Mouse (Mus musculus): ENCODE measurements around the gene Tpcn2. TPM values are rescaled to one million over a fixed set of nuclear protein-coding genes. Genes with fewer than 3 reads are reported as not detected.

Tpcn2 gene
- polyA plus RNA-seq, 1 experiment from 2014 or later, result 9.1 TPM

GRCm38 (mm10) chr7:145285476-145285875 is 1.7 kb upstream of the Tpcn2 start:
- Histone ChIP-seq H3K4me3 (ENCODE audit: low read length) (no peak overlapping the region), H3K27me3 (replicated peaks; ENCODE audit: control insufficient read depth, insufficient read depth, low read length) (no peaks in the 10 kb centered on the region), H3K9ac (ENCODE audit: low read depth, low read length) (no peak overlapping the region), H3K27ac (ENCODE audit: low read length) (no peak overlapping the region), H3K9me3 (ENCODE audit: control insufficient read depth, low read length) (no peaks in the 10 kb centered on the region), H3K4me2 (ENCODE audit: low read depth, low read length) (no peak overlapping the region), H3K4me1 (ENCODE audit: control insufficient read depth, insufficient read depth, low read length) (peaks cover 22% of the 10 kb centered on the region), H3K36me3 (ENCODE audit: control insufficient read depth, insufficient read depth, low read length) (no peaks in the 10 kb centered on the region)
- ATAC-seq, result no peak
- 75% methylated on average over 4 of the region's 4 CpGs for whole genome bisulfite sequencing

GRCm38 (mm10) chr7:145284293-145284692 is 482 bp upstream of the Tpcn2 start:
- ATAC-seq, result peak; percentile 19
- Histone ChIP-seq H3K9me3 (ENCODE audit: control insufficient read depth, low read length) (no peaks in the 10 kb centered on the region), H3K9ac (ENCODE audit: low read depth, low read length) (no peak overlapping the region), H3K4me2 (ENCODE audit: low read depth, low read length) (peak overlapping the region; percentile 53), H3K36me3 (ENCODE audit: control insufficient read depth, insufficient read depth, low read length) (peaks cover 7% of the 10 kb centered on the region; the same call in 1 of the 2 replicates), H3K27ac (ENCODE audit: low read length) (peak overlapping the region; percentile 70), H3K4me3 (ENCODE audit: low read length) (peak overlapping the region; percentile 54), H3K27me3 (replicated peaks; ENCODE audit: control insufficient read depth, insufficient read depth, low read length) (no peaks in the 10 kb centered on the region), H3K4me1 (ENCODE audit: control insufficient read depth, insufficient read depth, low read length) (peaks cover 22% of the 10 kb centered on the region)
- 33% methylated on average over 3 of the region's 3 CpGs for WGBS

- WGBS, result 50% methylated on average over 4 of the region's 4 CpGs
- peak overlapping the region; percentile 64 for H3K9ac ChIP-seq (ENCODE audit: low read depth, low read length)
- peak overlapping the region; percentile 53 for H3K4me2 ChIP-seq (ENCODE audit: low read depth, low read length)
- H3K36me3 ChIP-seq (ENCODE audit: control insufficient read depth, insufficient read depth, low read length), result peaks cover 7% of the 10 kb centered on the region
- peaks cover 22% of the 10 kb centered on the region for H3K4me1 ChIP-seq (ENCODE audit: control insufficient read depth, insufficient read depth, low read length)
- H3K4me3 ChIP-seq (ENCODE audit: low read length), result peak overlapping the region; percentile 54
- H3K9me3 ChIP-seq (ENCODE audit: control insufficient read depth, low read length), result no peaks in the 10 kb centered on the region
- no peaks in the 10 kb centered on the region for H3K27me3 ChIP-seq (replicated peaks; ENCODE audit: control insufficient read depth, insufficient read depth, low read length)
- no peak for ATAC-seq
- H3K27ac ChIP-seq (ENCODE audit: low read length), result no peak overlapping the region
These were observed 770 bp downstream of the Tpcn2 start for GRCm38 (mm10) chr7:145283041-145283440.

- H3K4me2 ChIP-seq (ENCODE audit: low read depth, low read length), result no peak overlapping the region
- 81% methylated on average over 4 of the region's 4 CpGs for WGBS
These were observed 2.4 kb downstream of the Tpcn2 start for GRCm38 (mm10) chr7:145281396-145281795.

GRCm38 (mm10) chr7:145275488-145275887 is 8.3 kb downstream of the Tpcn2 start:
- H3K27ac ChIP-seq (ENCODE audit: low read length), result no peak overlapping the region
- H3K36me3 ChIP-seq (ENCODE audit: control insufficient read depth, insufficient read depth, low read length), result peaks cover 27% of the 10 kb centered on the region
- H3K4me2 ChIP-seq (ENCODE audit: low read depth, low read length), result no peak overlapping the region
- WGBS, result 80% methylated on average over 3 of the region's 3 CpGs
- H3K27me3 ChIP-seq (replicated peaks; ENCODE audit: control insufficient read depth, insufficient read depth, low read length), result no peaks in the 10 kb centered on the region
- no peak for ATAC-seq
- H3K9ac ChIP-seq (ENCODE audit: low read depth, low read length), result no peak overlapping the region
- no peaks in the 10 kb centered on the region for H3K4me1 ChIP-seq (ENCODE audit: control insufficient read depth, insufficient read depth, low read length)
- H3K4me3 ChIP-seq (ENCODE audit: low read length), result no peak overlapping the region
- H3K9me3 ChIP-seq (ENCODE audit: control insufficient read depth, low read length), result no peaks in the 10 kb centered on the region

More at GRCm38 (mm10) chr7:145281396-145281795, 2.4 kb downstream of the Tpcn2 start:
- peaks cover 18% of the 10 kb centered on the region for H3K4me1 ChIP-seq (ENCODE audit: control insufficient read depth, insufficient read depth, low read length)
- no peaks in the 10 kb centered on the region for H3K9me3 ChIP-seq (ENCODE audit: control insufficient read depth, low read length)
- ATAC-seq, result no peak
- no peak overlapping the region for H3K27ac ChIP-seq (ENCODE audit: low read length)
- H3K27me3 ChIP-seq (replicated peaks; ENCODE audit: control insufficient read depth, insufficient read depth, low read length), result no peaks in the 10 kb centered on the region
- H3K9ac ChIP-seq (ENCODE audit: low read depth, low read length), result no peak overlapping the region
- no peak overlapping the region for H3K4me3 ChIP-seq (ENCODE audit: low read length)
- H3K36me3 ChIP-seq (ENCODE audit: control insufficient read depth, insufficient read depth, low read length), result peaks cover 12% of the 10 kb centered on the region

GRCm38 (mm10) chr7:145270955-145271354 is 12.9 kb downstream of the Tpcn2 start:
- peaks cover 21% of the 10 kb centered on the region for H3K36me3 ChIP-seq (ENCODE audit: control insufficient read depth, insufficient read depth, low read length)
- H3K9ac ChIP-seq (ENCODE audit: low read depth, low read length), result no peak overlapping the region
- H3K27me3 ChIP-seq (replicated peaks; ENCODE audit: control insufficient read depth, insufficient read depth, low read length), result no peaks in the 10 kb centered on the region
- ATAC-seq, result no peak
- no peaks in the 10 kb centered on the region; the same call in 1 of the 2 replicates for H3K4me1 ChIP-seq (ENCODE audit: control insufficient read depth, insufficient read depth, low read length)
- WGBS, result 94% methylated on average over 5 of the region's 5 CpGs
- H3K4me2 ChIP-seq (ENCODE audit: low read depth, low read length), result no peak overlapping the region
- no peak overlapping the region for H3K4me3 ChIP-seq (ENCODE audit: low read length)
- no peak overlapping the region for H3K27ac ChIP-seq (ENCODE audit: low read length)
- no peaks in the 10 kb centered on the region for H3K9me3 ChIP-seq (ENCODE audit: control insufficient read depth, low read length)

- H3K27me3 ChIP-seq (replicated peaks; ENCODE audit: control insufficient read depth, insufficient read depth, low read length), result no peaks in the 10 kb centered on the region
- H3K4me2 ChIP-seq (ENCODE audit: low read depth, low read length), result no peak overlapping the region
- H3K36me3 ChIP-seq (ENCODE audit: control insufficient read depth, insufficient read depth, low read length), result peaks cover 18% of the 10 kb centered on the region
- no peaks in the 10 kb centered on the region for H3K9me3 ChIP-seq (ENCODE audit: control insufficient read depth, low read length)
- ATAC-seq, result peak; percentile 90
- 60% methylated on average over 7 of the region's 7 CpGs for WGBS
- no peak overlapping the region for H3K9ac ChIP-seq (ENCODE audit: low read depth, low read length)
- no peak overlapping the region for H3K27ac ChIP-seq (ENCODE audit: low read length)
- no peaks in the 10 kb centered on the region; the same call in 1 of the 2 replicates for H3K4me1 ChIP-seq (ENCODE audit: control insufficient read depth, insufficient read depth, low read length)
- no peak overlapping the region for H3K4me3 ChIP-seq (ENCODE audit: low read length)
These were observed 14.9 kb downstream of the Tpcn2 start for GRCm38 (mm10) chr7:145268890-145269289.

GRCm38 (mm10) chr7:145266011-145266410 is 17.8 kb downstream of the Tpcn2 start:
- no peak overlapping the region for H3K9ac ChIP-seq (ENCODE audit: low read depth, low read length)
- no peaks in the 10 kb centered on the region; the same call in 1 of the 2 replicates for H3K4me1 ChIP-seq (ENCODE audit: control insufficient read depth, insufficient read depth, low read length)
- H3K36me3 ChIP-seq (ENCODE audit: control insufficient read depth, insufficient read depth, low read length), result peaks cover 12% of the 10 kb centered on the region
- no peaks in the 10 kb centered on the region for H3K27me3 ChIP-seq (replicated peaks; ENCODE audit: control insufficient read depth, insufficient read depth, low read length)
- ATAC-seq, result no peak
- H3K4me3 ChIP-seq (ENCODE audit: low read length), result no peak overlapping the region
- WGBS, result 88% methylated on average over 2 of the region's 2 CpGs
- no peak overlapping the region for H3K4me2 ChIP-seq (ENCODE audit: low read depth, low read length)
- H3K27ac ChIP-seq (ENCODE audit: low read length), result no peak overlapping the region
- no peaks in the 10 kb centered on the region for H3K9me3 ChIP-seq (ENCODE audit: control insufficient read depth, low read length)

- H3K4me2 ChIP-seq (ENCODE audit: low read depth, low read length), result no peak overlapping the region
- H3K9ac ChIP-seq (ENCODE audit: low read depth, low read length), result no peak overlapping the region
- H3K36me3 ChIP-seq (ENCODE audit: control insufficient read depth, insufficient read depth, low read length), result peaks cover 17% of the 10 kb centered on the region
- ATAC-seq, result no peak
- no peak overlapping the region for H3K4me3 ChIP-seq (ENCODE audit: low read length)
- no peaks in the 10 kb centered on the region for H3K9me3 ChIP-seq (ENCODE audit: control insufficient read depth, low read length)
- no peaks in the 10 kb centered on the region; the same call in 1 of the 2 replicates for H3K4me1 ChIP-seq (ENCODE audit: control insufficient read depth, insufficient read depth, low read length)
- WGBS, result 76% methylated on average over 9 of the region's 9 CpGs
- H3K27me3 ChIP-seq (replicated peaks; ENCODE audit: control insufficient read depth, insufficient read depth, low read length), result no peaks in the 10 kb centered on the region
- no peak overlapping the region for H3K27ac ChIP-seq (ENCODE audit: low read length)
These were observed 19.6 kb downstream of the Tpcn2 start for GRCm38 (mm10) chr7:145264202-145264601.

GRCm38 (mm10) chr7:145256092-145256491 is 27.7 kb downstream of the Tpcn2 start:
- 0 out of 2 replicates have a peak, but pooled peaks cover 5% of the 10 kb centered on the region for H3K36me3 ChIP-seq (ENCODE audit: control insufficient read depth, insufficient read depth, low read length)

More at GRCm38 (mm10) chr7:145256092-145256491, 27.7 kb downstream of the Tpcn2 start:
- Histone ChIP-seq H3K27me3 (replicated peaks; ENCODE audit: control insufficient read depth, insufficient read depth, low read length) (no peaks in the 10 kb centered on the region), H3K4me2 (ENCODE audit: low read depth, low read length) (no peak overlapping the region), H3K4me1 (ENCODE audit: control insufficient read depth, insufficient read depth, low read length) (no peaks in the 10 kb centered on the region; the same call in 1 of the 2 replicates), H3K9ac (ENCODE audit: low read depth, low read length) (no peak overlapping the region), H3K27ac (ENCODE audit: low read length) (no peak overlapping the region), H3K4me3 (ENCODE audit: low read length) (no peak overlapping the region), H3K9me3 (ENCODE audit: control insufficient read depth, low read length) (no peaks in the 10 kb centered on the region)
- WGBS, result 93% methylated on average over 1 of the region's 1 CpGs
- ATAC-seq, result no peak
